Mouse (Mus musculus): Measurements from ENCODE around the gene Efs. TPM values are rescaled to one million over a fixed set of nuclear protein-coding genes. Genes with fewer than 3 reads are reported as not detected.
"Not testable (repeated sequence)": the region's sequence is repeated elsewhere in the genome, so short reads cannot be mapped to it uniquely, and the experiment has no call there.

Efs gene
- 36.0 and 38.6 TPM in 2 replicates for polyA plus RNA-seq (2016; fragmentation: Nextera tagmentation; extraction: Ambion mirVana)

DNA sequence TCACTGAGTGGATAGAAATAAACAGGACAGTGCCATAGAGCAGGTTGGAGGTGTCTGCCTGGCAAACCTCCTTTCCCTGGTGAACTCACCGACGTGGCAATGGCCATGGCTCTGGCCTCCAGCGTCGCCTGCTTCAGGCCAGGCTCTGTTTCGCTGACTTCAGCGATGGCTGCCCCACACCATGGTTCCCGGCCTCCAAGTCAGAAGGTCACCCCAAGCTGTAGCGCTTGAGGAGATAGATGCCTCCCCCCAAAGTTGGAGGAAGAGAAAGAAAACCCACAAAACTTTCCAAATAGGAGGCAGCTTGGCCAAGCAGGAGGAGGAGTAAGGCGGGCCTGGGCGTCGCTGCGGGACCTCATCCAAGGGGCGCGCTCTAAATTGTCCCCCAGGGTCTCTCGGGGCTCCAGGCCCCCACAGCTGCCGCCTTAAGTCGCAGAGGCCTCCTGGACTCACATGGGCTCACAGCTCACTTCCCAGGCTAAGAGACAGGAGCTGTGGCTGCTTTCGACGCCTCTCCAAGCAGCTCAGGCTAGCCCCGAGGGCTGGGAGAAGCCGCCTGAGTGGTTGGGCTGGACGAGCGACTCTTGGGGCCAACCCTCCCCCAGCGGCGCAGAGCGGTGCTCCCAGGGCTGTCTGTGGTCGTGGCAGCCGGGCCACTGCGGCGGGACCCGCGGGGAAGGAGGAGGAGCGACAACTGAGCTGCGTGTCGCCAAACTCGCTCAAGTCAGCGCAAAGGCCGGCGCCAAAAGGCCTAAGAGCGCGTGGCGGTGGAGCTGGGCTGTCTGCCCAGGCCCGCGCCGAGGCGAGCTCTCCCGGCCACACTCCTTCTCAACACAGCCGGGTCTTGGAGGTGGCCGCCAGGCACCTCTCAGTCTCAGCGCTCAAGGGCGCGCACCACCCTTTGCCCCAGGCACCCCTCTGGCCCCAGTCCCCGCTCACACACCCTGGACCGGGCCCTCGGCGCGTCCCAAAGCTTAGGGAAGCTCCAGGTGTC is at the start of gene Efs:
TSS of gene Efs (minus strand) at position 778 of the 994 bp plus-strand sequence.
- peaks cover 18% of the 10 kb centered on the region for H3K36me3 ChIP-seq
- H3K27me3 ChIP-seq = peaks cover 11% of the 10 kb centered on the region; the same call in 1 of the 2 replicates
- H3K27ac ChIP-seq (replicated peaks) = peak within 1 kb of the TSS; percentile 98
- H3K9ac ChIP-seq (replicated peaks) = peak within 1 kb of the TSS; percentile 78
- H3K4me3 ChIP-seq = peak within 1 kb of the TSS; percentile 53
- peaks cover 41% of the 10 kb centered on the region for H3K4me1 ChIP-seq
- peak; percentile 59 for ATAC-seq (ENCODE audit: low FRiP score, low read depth)
- peak within 1 kb of the TSS; percentile 89 for H3K4me2 ChIP-seq (replicated peaks)
- 2% methylated on average over 55 of the region's 57 CpGs for WGBS
- H3K9me3 ChIP-seq = peaks cover 18% of the 10 kb centered on the region

DNA sequence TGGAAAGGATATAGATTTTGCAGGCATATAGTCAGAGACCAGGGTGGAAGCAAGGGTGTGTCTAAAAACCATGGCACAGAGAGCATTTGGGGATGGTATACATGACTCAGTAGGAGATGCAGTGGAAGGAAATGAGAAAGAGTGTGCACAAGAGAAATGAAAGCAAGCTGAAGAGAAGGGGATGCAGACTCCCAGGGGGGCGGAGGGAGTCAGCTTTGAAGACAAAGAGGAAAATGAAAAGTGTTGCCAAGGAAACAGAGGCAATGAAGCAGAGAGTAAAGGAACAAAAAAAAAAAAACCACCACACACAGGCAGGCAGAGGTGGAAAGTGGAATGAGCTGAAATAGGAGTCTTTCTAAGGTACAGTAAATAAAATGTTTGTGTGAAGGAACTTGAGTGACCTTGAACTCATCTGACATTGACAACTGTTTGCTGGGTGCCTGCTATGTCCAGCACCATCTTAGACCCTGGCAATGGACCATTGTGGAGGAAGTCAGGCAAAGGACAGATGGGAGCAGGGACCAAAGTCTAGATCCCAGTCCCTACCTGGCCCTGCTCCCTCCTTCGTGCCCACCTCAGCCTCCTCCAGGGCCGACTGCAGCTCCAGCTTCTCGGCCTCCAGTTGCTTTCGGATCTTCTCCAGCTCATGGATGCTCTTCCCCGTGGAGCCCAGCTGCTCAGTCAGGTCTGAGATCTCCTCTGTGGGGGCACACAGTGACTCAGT is 48.3 kb upstream of the Efs start:
- H3K27ac ChIP-seq (replicated peaks) = no peak overlapping the region
- no peaks in the 10 kb centered on the region for H3K9me3 ChIP-seq
- H3K36me3 ChIP-seq = no peaks in the 10 kb centered on the region
- no peak overlapping the region for H3K4me2 ChIP-seq (replicated peaks)
- peaks cover 10% of the 10 kb centered on the region for H3K4me1 ChIP-seq
- 78% methylated on average over 6 of the region's 6 CpGs for WGBS
- 0 out of 2 replicates have a peak, but pooled peaks cover 4% of the 10 kb centered on the region for H3K27me3 ChIP-seq
- no peak overlapping the region for H3K9ac ChIP-seq (replicated peaks)
- H3K4me3 ChIP-seq = no peak overlapping the region
- no peak for ATAC-seq (ENCODE audit: low FRiP score, low read depth)

GRCm38 (mm10) chr14:54972786-54973185 is 46.9 kb upstream of the Efs start:
- H3K4me3 ChIP-seq; ATAC-seq (ENCODE audit: low FRiP score, low read depth); H3K27me3 ChIP-seq; H3K4me1 ChIP-seq; H3K36me3 ChIP-seq; H3K27ac ChIP-seq (replicated peaks); H3K9me3 ChIP-seq; H3K9ac ChIP-seq (replicated peaks); H3K4me2 ChIP-seq (replicated peaks): not testable (repeated sequence)
- 96% methylated on average over 11 of the region's 11 CpGs for WGBS

DNA sequence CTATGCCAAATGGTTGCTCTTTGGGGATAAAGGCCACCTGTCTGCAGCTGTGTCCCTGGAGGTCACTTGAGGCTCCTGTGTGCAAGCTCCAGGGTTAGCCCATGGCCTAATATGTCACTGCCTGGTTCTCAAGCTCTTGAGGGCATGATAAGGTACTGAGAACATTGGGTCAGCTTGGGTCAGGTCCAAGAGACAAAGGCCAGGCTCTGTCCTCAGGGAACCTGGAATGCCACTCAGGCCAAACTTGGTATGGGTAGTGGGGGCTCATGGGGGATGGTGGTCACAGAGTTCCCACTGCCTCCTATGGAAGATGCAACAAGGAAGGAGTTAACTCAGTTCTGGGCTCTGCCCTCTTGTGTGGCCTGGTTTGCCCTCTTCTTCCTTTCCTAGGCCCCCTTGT is 42.4 kb upstream of the Efs start:
- H3K4me3 ChIP-seq = no peak overlapping the region

GRCm38 (mm10) chr14:54967874-54968273 is 41.9 kb upstream of the Efs start:
- Histone ChIP-seq H3K4me3 (no peak overlapping the region), H3K4me1 (no peaks in the 10 kb centered on the region), H3K9ac (replicated peaks) (no peak overlapping the region), H3K27me3 (no peaks in the 10 kb centered on the region), H3K9me3 (no peaks in the 10 kb centered on the region), H3K36me3 (no peaks in the 10 kb centered on the region), H3K27ac (replicated peaks) (no peak overlapping the region), H3K4me2 (replicated peaks) (no peak overlapping the region)
- WGBS = 93% methylated on average over 3 of the region's 3 CpGs
- ATAC-seq (ENCODE audit: low FRiP score, low read depth) = no peak

More for the DNA sequence above, 42.4 kb upstream of the Efs start:
- no peaks in the 10 kb centered on the region for H3K9me3 ChIP-seq
- H3K36me3 ChIP-seq = no peaks in the 10 kb centered on the region
- H3K4me1 ChIP-seq = no peaks in the 10 kb centered on the region
- H3K9ac ChIP-seq (replicated peaks) = no peak overlapping the region
- no peaks in the 10 kb centered on the region for H3K27me3 ChIP-seq
- ATAC-seq (ENCODE audit: low FRiP score, low read depth) = no peak
- no peak overlapping the region for H3K4me2 ChIP-seq (replicated peaks)
- H3K27ac ChIP-seq (replicated peaks) = no peak overlapping the region

DNA sequence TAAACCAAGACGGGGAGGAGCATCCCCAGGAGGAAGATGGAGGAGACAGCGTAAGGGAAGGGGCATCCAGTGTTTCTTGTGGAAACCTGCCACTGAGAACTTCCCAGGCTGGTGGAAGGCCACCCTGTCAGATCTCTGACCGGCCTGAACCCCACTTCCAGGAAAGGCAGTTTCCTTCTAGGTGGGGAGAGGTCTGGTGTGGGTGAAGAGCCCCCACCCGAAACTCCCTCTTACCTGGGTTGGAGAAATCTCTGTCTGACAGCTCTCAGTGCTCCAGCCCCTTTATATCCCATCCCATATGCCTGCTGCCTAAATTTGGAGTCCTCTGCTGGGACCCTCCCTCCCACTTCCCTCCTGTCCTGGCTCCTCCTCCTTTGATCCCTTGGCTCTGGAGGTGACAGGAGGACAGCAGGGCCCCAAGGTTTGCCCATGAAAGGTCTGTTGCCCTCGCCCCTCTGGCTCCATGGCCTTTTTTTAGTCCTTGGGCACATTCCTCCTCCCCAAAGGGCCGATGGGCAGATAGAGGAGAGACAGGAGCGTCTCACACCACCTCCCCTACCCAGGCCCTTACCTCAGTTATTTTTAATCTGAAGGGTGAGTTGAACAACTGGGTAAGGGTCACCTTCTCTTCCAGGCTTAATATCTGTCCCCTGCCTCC is 40.5 kb upstream of the Efs start, which contains the start of gene Myh6:
TSS of gene Myh6 (minus strand) at position 608 of the 658 bp plus-strand sequence.
- WGBS = 82% methylated on average over 7 of the region's 7 CpGs
- Histone ChIP-seq H3K9me3 (no peaks in the 10 kb centered on the region), H3K4me2 (replicated peaks) (no peak within 1 kb of the TSS), H3K27me3 (no peaks in the 10 kb centered on the region), H3K9ac (replicated peaks) (no peak within 1 kb of the TSS), H3K36me3 (no peaks in the 10 kb centered on the region), H3K4me3 (no peak within 1 kb of the TSS), H3K4me1 (no peaks in the 10 kb centered on the region), H3K27ac (replicated peaks) (no peak within 1 kb of the TSS)
- ATAC-seq (ENCODE audit: low FRiP score, low read depth) = no peak

GRCm38 (mm10) chr14:54965631-54966030 is 39.7 kb upstream of the Efs start:
- Histone ChIP-seq H3K27me3 (no peaks in the 10 kb centered on the region), H3K9ac (replicated peaks) (no peak overlapping the region), H3K27ac (replicated peaks) (no peak overlapping the region), H3K4me2 (replicated peaks) (no peak overlapping the region), H3K9me3 (no peaks in the 10 kb centered on the region), H3K36me3 (no peaks in the 10 kb centered on the region), H3K4me3 (no peak overlapping the region), H3K4me1 (no peaks in the 10 kb centered on the region)
- 76% methylated on average over 6 of the region's 6 CpGs for WGBS
- ATAC-seq (ENCODE audit: low FRiP score, low read depth) = no peak

DNA sequence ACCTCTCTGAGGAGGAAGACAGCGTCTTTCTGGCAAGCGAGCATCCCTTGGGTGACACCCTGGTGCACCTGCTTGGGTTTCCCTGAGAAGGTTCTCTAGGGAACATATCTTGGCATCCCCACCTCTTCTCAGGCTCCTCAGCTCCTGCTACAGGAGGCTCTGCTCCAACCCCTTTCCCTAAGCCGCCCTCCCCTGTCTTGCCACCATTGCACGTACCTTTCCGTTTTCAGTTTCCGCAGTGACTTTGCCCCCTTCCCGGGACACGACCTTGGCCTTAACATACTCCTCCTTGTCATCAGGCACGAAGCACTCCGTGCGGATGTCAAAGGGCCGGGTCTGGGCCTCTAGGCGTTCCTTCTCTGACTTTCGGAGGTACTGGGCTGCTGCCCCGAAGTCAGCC is 39.1 kb upstream of the Efs start:
- no peak overlapping the region for H3K9ac ChIP-seq (replicated peaks)
- ATAC-seq (ENCODE audit: low FRiP score, low read depth) = no peak

GRCm38 (mm10) chr14:54963727-54964126 is 37.8 kb upstream of the Efs start:
- no peaks in the 10 kb centered on the region for H3K27me3 ChIP-seq
- no peaks in the 10 kb centered on the region for H3K4me1 ChIP-seq
- no peaks in the 10 kb centered on the region for H3K9me3 ChIP-seq
- WGBS = 87% methylated on average over 11 of the region's 11 CpGs
- no peak overlapping the region for H3K27ac ChIP-seq (replicated peaks)
- H3K4me2 ChIP-seq (replicated peaks) = no peak overlapping the region
- ATAC-seq (ENCODE audit: low FRiP score, low read depth) = no peak
- no peak overlapping the region for H3K4me3 ChIP-seq
- H3K36me3 ChIP-seq = no peaks in the 10 kb centered on the region
- no peak overlapping the region for H3K9ac ChIP-seq (replicated peaks)

More for the DNA sequence above, 39.1 kb upstream of the Efs start:
- Histone ChIP-seq H3K4me3 (no peak overlapping the region), H3K9me3 (no peaks in the 10 kb centered on the region), H3K27me3 (no peaks in the 10 kb centered on the region), H3K27ac (replicated peaks) (no peak overlapping the region), H3K4me1 (no peaks in the 10 kb centered on the region), H3K4me2 (replicated peaks) (no peak overlapping the region), H3K36me3 (no peaks in the 10 kb centered on the region)
- 88% methylated on average over 15 of the region's 15 CpGs for WGBS

DNA sequence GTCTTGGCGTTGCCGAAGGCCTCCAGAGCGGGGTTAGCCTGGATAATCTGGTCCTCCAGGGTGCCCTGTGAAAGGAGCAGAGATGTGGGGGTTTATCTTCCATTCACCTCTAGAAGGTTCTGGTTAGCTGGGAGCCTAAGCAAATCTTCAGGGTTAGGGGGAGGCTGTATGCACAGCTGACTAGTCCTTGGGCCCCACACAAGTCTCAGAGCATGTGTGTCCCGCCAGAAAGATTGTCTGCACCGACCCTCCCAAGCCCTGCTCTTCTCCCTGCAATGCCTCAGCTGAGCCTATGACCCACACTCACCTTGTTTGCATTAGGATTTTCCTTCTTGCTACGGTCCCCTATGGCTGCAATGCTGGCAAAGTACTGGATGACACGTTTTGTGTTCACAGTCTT is 36.8 kb upstream of the Efs start:
- no peak overlapping the region for H3K9ac ChIP-seq (replicated peaks)
- no peaks in the 10 kb centered on the region for H3K9me3 ChIP-seq
- H3K36me3 ChIP-seq = no peaks in the 10 kb centered on the region
- H3K27me3 ChIP-seq = no peaks in the 10 kb centered on the region
- H3K4me3 ChIP-seq = no peak overlapping the region
- H3K4me1 ChIP-seq = no peaks in the 10 kb centered on the region
- no peak overlapping the region for H3K27ac ChIP-seq (replicated peaks)
- WGBS = 85% methylated on average over 7 of the region's 7 CpGs
- H3K4me2 ChIP-seq (replicated peaks) = no peak overlapping the region
- no peak for ATAC-seq (ENCODE audit: low FRiP score, low read depth)

DNA sequence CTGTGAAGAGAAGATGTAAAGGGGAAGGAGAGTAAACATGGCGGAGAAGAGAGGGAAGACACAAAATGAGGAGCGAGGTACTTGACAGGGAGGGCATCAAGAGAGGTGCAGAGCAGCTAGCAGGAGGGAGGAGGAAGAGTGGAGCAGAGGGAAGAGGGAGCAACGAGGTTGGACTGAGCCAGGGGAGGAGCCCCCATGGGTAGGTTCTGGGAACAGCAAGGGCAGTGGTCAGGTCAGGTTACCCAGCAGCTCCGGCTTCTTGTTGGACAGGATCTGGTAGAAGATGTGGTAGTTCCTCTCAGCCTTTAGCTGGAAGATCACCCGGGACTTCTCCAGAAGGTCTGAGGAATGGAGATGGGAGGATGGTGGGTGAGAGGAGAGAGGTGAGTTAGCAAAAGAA is 35.6 kb upstream of the Efs start:
- no peak for ATAC-seq (ENCODE audit: low FRiP score, low read depth)
- Histone ChIP-seq H3K4me3 (no peak overlapping the region), H3K9ac (replicated peaks) (no peak overlapping the region), H3K4me1 (no peaks in the 10 kb centered on the region), H3K9me3 (no peaks in the 10 kb centered on the region), H3K27ac (replicated peaks) (no peak overlapping the region), H3K4me2 (replicated peaks) (no peak overlapping the region), H3K27me3 (no peaks in the 10 kb centered on the region), H3K36me3 (no peaks in the 10 kb centered on the region)
- 81% methylated on average over 5 of the region's 5 CpGs for WGBS

- no peak for ATAC-seq (ENCODE audit: low FRiP score, low read depth)
- Histone ChIP-seq H3K9me3 (no peaks in the 10 kb centered on the region), H3K36me3 (no peaks in the 10 kb centered on the region), H3K9ac (replicated peaks) (no peak overlapping the region), H3K4me2 (replicated peaks) (no peak overlapping the region), H3K27me3 (no peaks in the 10 kb centered on the region), H3K27ac (replicated peaks) (no peak overlapping the region), H3K4me3 (no peak overlapping the region), H3K4me1 (no peaks in the 10 kb centered on the region)
- WGBS = 72% methylated on average over 10 of the region's 10 CpGs
Measured at GRCm38 (mm10) chr14:54960769-54961168, 34.8 kb upstream of the Efs start.
